Mouse (Mus musculus) Patski (cell line): ENCODE data around the gene Plk3. TPM values are rescaled to one million over a fixed set of nuclear protein-coding genes. Genes with fewer than 3 reads are reported as not detected.

Experiments
- ATAC-seq: fragments of 100-300 bp; one replicate; pipeline ENCODE4 v1.8.0; 2021
- CTCF ChIA-PET: fragments of 350-600 bp; sonication (Branson Sonifier 250); formaldehyde crosslinking; loops from one replicate; lab custom pipeline; 2022; ENCODE audit warnings: inconsistent platforms; lab: Charles Lee
- POLR2A ChIA-PET: fragments of 350-600 bp; sonication (Branson Sonifier 250); formaldehyde crosslinking; loops from one replicate; lab custom pipeline; 2022; ENCODE audit warnings: antibody characterized with exemption, inconsistent platforms; lab: Charles Lee
- DNase-seq: peaks from one replicate; pipeline ENCODE4 v3.0.0-alpha.2; 2011; ENCODE audit warnings: low read depth, low spot score
- H3K27me3 ChIP-seq: fragments of 371-371 bp; one replicate; pipeline ENCODE4 v1.5.1; 2021
- CTCF ChIP-seq: fragments of 100-300 bp; IDR thresholded peaks from one replicate; pipeline ENCODE4 v1.5.1; 2021
- in situ Hi-C: fragments of 300-500 bp; cut with MboI; formaldehyde crosslinking; loops from 3 replicates; pipeline ENCODE4 v1.11.1; 2018; ENCODE audit warnings: low pct_unique_long_range_greater_than_20kb, mixed read lengths
- polyA plus RNA-seq: library from polyadenylated mRNA; unstranded; gene quantifications from one replicate; pipeline ENCODE4 v1.2.3, GENCODE M21; 2021

Gene Plk3
- polyA plus RNA-seq, 1 experiment from 2014 or later: 9.7 TPM

GRCm38 (mm10) chr4:117152714-117153113 lies 19.0 kb upstream of the Plk3 start:
- ChIA-PET POLR2A (no interaction called here), CTCF (interaction anchor here (0.9 to 1.2 kb wide), 2 partner anchors 32 to 37 kb away, joined by 3 to 4 read pairs; no protein-coding TSS in a partner anchor)
- in situ Hi-C loops: loop anchor here (5.0 kb wide), 1 partner anchor 65 kb away; no protein-coding TSS in a partner anchor
- H3K27me3 ChIP-seq: no peaks in the 10 kb centered on the region
- no peak for TF ChIP-seq CTCF
- ATAC-seq (no peak), DNase-seq (no peak)

- TF ChIP-seq CTCF: no peak
- ChIA-PET CTCF (interaction anchor here (0.7 kb wide), 1 partner anchor 149 kb away, joined by 3 read pairs; no protein-coding TSS in a partner anchor), POLR2A (no interaction called here)
- ATAC-seq (no peak), DNase-seq (no peak)
- in situ Hi-C loops: loop anchor here (5.0 kb wide), 1 partner anchor 66 kb away; no protein-coding TSS in a partner anchor
- H3K27me3 ChIP-seq: no peaks in the 10 kb centered on the region
Observed at GRCm38 (mm10) chr4:117151416-117151815, 17.7 kb upstream of the Plk3 start.

GRCm38 (mm10) chr4:117150212-117150733 lies 16.5 kb upstream of the Plk3 start:
- ATAC-seq (no peak), DNase-seq (no peak)
- H3K27me3 ChIP-seq: no peaks in the 10 kb centered on the region
- ChIA-PET CTCF (no interaction called here), POLR2A (no interaction called here)
- TF ChIP-seq CTCF: no peak
- in situ Hi-C loops: loop anchor here (5.0 kb wide), 1 partner anchor 67 kb away; no protein-coding TSS in a partner anchor

- ChIA-PET CTCF (no interaction called here), POLR2A (interaction anchor here (0.7 to 1.8 kb wide), 3 partner anchors 27 to 1282 kb away, joined by 3 to 6 read pairs (median 4); no protein-coding TSS in a partner anchor)
- H3K27me3 ChIP-seq: no peaks in the 10 kb centered on the region
- TF ChIP-seq CTCF: no peak
- in situ Hi-C loops: loop anchor here (5.0 kb wide), 1 partner anchor 68 kb away; no protein-coding TSS in a partner anchor
- DNase-seq (no peak), ATAC-seq (no peak)
Observed at GRCm38 (mm10) chr4:117149291-117150211, 15.8 kb upstream of the Plk3 start.

GRCm38 (mm10) chr4:117148815-117149214 lies 15.1 kb upstream of the Plk3 start:
- ATAC-seq (no peak), DNase-seq (no peak)
- CTCF ChIA-PET: no interaction called here
- no peaks in the 10 kb centered on the region for H3K27me3 ChIP-seq
- POLR2A ChIA-PET: interaction anchor here (0.7 to 1.8 kb wide), 4 partner anchors 28 to 1283 kb away, joined by 3 to 6 read pairs (median 4); no protein-coding TSS in a partner anchor
- in situ Hi-C loops: no loop called here
- no peak for TF ChIP-seq CTCF

- TF ChIP-seq CTCF: no peak
- ChIA-PET POLR2A (interaction anchor here (1.6 to 1.8 kb wide), 2 partner anchors 29 to 153 kb away, joined by 3 to 6 read pairs; no protein-coding TSS in a partner anchor), CTCF (no interaction called here)
- ATAC-seq (no peak), DNase-seq (no peak)
- in situ Hi-C loops: no loop called here
- H3K27me3 ChIP-seq: no peaks in the 10 kb centered on the region
Observed at GRCm38 (mm10) chr4:117148047-117148713, 14.4 kb upstream of the Plk3 start.

GRCm38 (mm10) chr4:117146176-117146575 lies 12.4 kb upstream of the Plk3 start:
- H3K27me3 ChIP-seq: no peaks in the 10 kb centered on the region
- in situ Hi-C loops: no loop called here
- ChIA-PET POLR2A (interaction anchor here (1.3 kb wide), 1 partner anchor 9 kb away, joined by 4 read pairs; no protein-coding TSS in a partner anchor), CTCF (interaction anchor here (0.6 to 3.3 kb wide), 15 partner anchors 9 to 209 kb away, joined by 3 to 13 read pairs (median 4); partner anchors contain the start of genes Hectd3, Plk3, Rps8 and Tctex1d4)
- ATAC-seq: no peak
- TF ChIP-seq CTCF: peak; percentile 99
- no peak for DNase-seq

GRCm38 (mm10) chr4:117145248-117145647 lies 11.5 kb upstream of the Plk3 start:
- ATAC-seq: no peak
- DNase-seq: no peak
- in situ Hi-C loops: no loop called here
- POLR2A ChIA-PET: no interaction called here
- CTCF ChIA-PET: interaction anchor here (1.5 to 3.3 kb wide), 5 partner anchors 10 to 150 kb away, joined by 5 to 13 read pairs (median 6); partner anchors contain the start of genes Hectd3, Plk3 and Rps8
- H3K27me3 ChIP-seq: no peaks in the 10 kb centered on the region
- no peak for TF ChIP-seq CTCF

GRCm38 (mm10) chr4:117143023-117143422 lies 9.3 kb upstream of the Plk3 start:
- in situ Hi-C loops: loop anchor here (5.0 kb wide), 1 partner anchor 146 kb away; the partner anchor contains the start of gene Hectd3
- no peak for DNase-seq
- POLR2A ChIA-PET: interaction anchor here (0.6 kb wide), 1 partner anchor 678 kb away, joined by 7 read pairs; no protein-coding TSS in a partner anchor
- no peaks in the 10 kb centered on the region for H3K27me3 ChIP-seq
- TF ChIP-seq CTCF: no peak
- no peak for ATAC-seq
- CTCF ChIA-PET: interaction anchor here (4.5 kb wide), 1 partner anchor 139 kb away, joined by 23 read pairs; no protein-coding TSS in a partner anchor
